Mouse (Mus musculus) intestine, postnatal 0 days (tissue): ENCODE data around the gene Hbq1b. TPM values are rescaled to one million over a fixed set of nuclear protein-coding genes. Genes with fewer than 3 reads are reported as not detected.
"Not testable (repeated sequence)": the region's sequence is repeated elsewhere in the genome, so short reads cannot be mapped to it uniquely, and the experiment has no call there.

Experiments used
- ATAC-seq: fragments of 200-750 bp; cut with Nextera tagmentation; 2 replicates; pipeline ENCODE4 v1.8.0; 2017; ENCODE audit warnings: mild to moderate bottlenecking, moderate TSS enrichment, moderate library complexity
- H3K27ac ChIP-seq: fragments of 300-500 bp; sonication (generic); 2 replicates; pipeline ENCODE4 v1.5.1; 2014; ENCODE audit warnings: mild to moderate bottlenecking, low read depth, low read length, moderate library complexity
- H3K27me3 ChIP-seq: fragments of 300-500 bp; sonication (generic); replicated peaks from 2 replicates; pipeline ENCODE4 v1.6.1; 2014; ENCODE audit warnings: low read length, mixed read lengths; ENCODE audit not compliant: control insufficient read depth, insufficient read depth
- H3K36me3 ChIP-seq: fragments of 300-500 bp; sonication (generic); 2 replicates; pipeline ENCODE4 v1.6.1; 2014; ENCODE audit warnings: mild to moderate bottlenecking, moderate library complexity; ENCODE audit not compliant: control insufficient read depth, insufficient read depth
- H3K4me1 ChIP-seq: fragments of 300-500 bp; sonication (generic); replicated peaks from 2 replicates; pipeline ENCODE4 v1.6.1; 2014; ENCODE audit warnings: antibody characterized with exemption, low read length, mixed read lengths; ENCODE audit not compliant: control insufficient read depth, insufficient read depth
- H3K4me2 ChIP-seq: fragments of 300-500 bp; sonication (generic); replicated peaks from 2 replicates; pipeline ENCODE4 v1.6.1; 2014; ENCODE audit warnings: low read depth, mild to moderate bottlenecking, moderate library complexity
- H3K4me3 ChIP-seq: fragments of 300-500 bp; sonication (generic); 2 replicates; pipeline ENCODE4 v1.5.1; 2014; ENCODE audit warnings: low read depth, low read length
- H3K9ac ChIP-seq: fragments of 300-500 bp; sonication (generic); 2 replicates; pipeline ENCODE4 v1.6.1; 2014; ENCODE audit warnings: mild to moderate bottlenecking, low read depth, low read length
- H3K9me3 ChIP-seq: fragments of 300-500 bp; sonication (generic); 2 replicates; pipeline ENCODE4 v1.6.1; 2016; ENCODE audit warnings: mixed run types; ENCODE audit not compliant: control insufficient read depth
- CTCF ChIP-seq: sonication (generic); IDR thresholded peaks from 2 replicates; pipeline ENCODE4 v1.5.1; 2016; ENCODE audit warnings: low read depth, mild to moderate bottlenecking, control low read depth, antibody characterized with exemption, moderate library complexity
- WGBS: fragments of 180-500 bp; shearing (Covaris S2); extraction: QIAGEN DNeasy Blood & Tissue Kit; methylation state at CpG from one replicate; pipeline ENCODE4 v1.1.7; 2014; 5-methylcytosine and 5-hydroxymethylcytosine counted together
- polyA plus RNA-seq: library from polyadenylated mRNA; unstranded; fragments of >200 nt; fragmentation: Nextera tagmentation; extraction: Ambion mirVana; gene quantifications from 2 replicates; pipeline ENCODE4 v1.2.1, GENCODE M21; 2015

The Hbq1b gene
- polyA plus RNA-seq, 1 experiment from 2014 or later: not detected

DNA sequence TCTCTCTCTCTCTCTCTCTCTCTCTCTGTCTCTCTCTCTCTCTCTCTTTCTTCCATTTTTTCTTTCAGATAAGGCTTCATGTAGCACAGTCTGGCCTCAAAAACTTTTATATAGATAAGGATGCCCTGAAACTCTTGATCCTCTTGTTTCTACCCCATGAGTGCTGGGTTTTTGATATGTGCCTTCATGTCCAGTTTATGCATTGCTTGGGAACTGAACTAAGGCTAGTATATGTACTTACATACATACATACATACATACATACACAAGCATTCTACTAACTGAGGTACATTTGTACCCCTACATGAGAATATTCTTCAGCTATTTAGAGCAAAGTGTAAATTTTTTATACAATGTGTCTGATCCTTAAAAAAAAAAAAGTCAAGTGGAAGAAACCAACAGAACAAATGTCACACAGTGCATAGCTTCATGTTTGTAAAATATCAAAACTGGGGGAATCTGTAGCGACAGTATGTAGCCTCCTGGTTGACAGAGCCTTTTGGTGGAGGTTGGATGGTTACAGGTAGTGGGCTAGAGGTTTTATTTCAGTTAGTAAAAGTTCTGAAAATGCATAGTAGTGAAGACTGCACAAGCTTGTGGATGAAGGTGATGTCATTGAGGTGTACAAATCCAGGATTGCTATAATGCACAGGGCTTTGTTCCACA is 11.2 kb downstream of the Hbq1b start:
- H3K4me2 ChIP-seq: no peak overlapping the region
- WGBS: 85% methylated on average over 1 of the region's 1 CpGs
- ATAC-seq: no peak
- H3K9ac ChIP-seq: no peak overlapping the region
- H3K4me3 ChIP-seq: no peak overlapping the region
- TF ChIP-seq CTCF: no peak
- no peaks in the 10 kb centered on the region for H3K36me3 ChIP-seq
- no peak overlapping the region for H3K27ac ChIP-seq
- H3K9me3 ChIP-seq: no peaks in the 10 kb centered on the region
- H3K4me1 ChIP-seq: no peaks in the 10 kb centered on the region
- H3K27me3 ChIP-seq: 0 out of 2 replicates have a peak, but pooled peaks cover 5% of the 10 kb centered on the region

DNA sequence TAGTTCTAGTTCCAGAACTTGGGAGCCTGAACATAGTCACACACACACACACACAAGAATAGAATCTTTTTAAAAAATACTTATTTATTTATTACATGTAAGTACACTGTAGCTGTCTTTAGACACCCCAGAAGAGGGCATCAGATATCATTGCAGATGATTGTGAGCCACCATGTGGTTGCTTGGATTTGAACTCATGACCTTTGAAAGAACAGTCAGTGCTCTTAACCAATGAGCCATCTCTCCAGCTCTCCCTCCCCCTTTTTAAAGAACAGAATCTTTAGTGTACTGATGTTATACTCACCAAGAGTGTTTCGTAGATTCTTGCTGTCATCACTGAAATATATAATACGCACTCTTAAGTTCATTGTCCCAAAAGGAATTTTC is 11.8 kb downstream of the Hbq1b start:
- WGBS: 95% methylated on average over 2 of the region's 2 CpGs
- no peak overlapping the region for H3K4me3 ChIP-seq
- TF ChIP-seq CTCF: no peak
- H3K4me2 ChIP-seq: no peak overlapping the region
- 0 out of 2 replicates have a peak, but pooled peaks cover 5% of the 10 kb centered on the region for H3K27me3 ChIP-seq
- H3K36me3 ChIP-seq: no peaks in the 10 kb centered on the region
- no peaks in the 10 kb centered on the region for H3K9me3 ChIP-seq
- H3K9ac ChIP-seq: no peak overlapping the region
- no peaks in the 10 kb centered on the region for H3K4me1 ChIP-seq
- ATAC-seq: no peak
- no peak overlapping the region for H3K27ac ChIP-seq

DNA sequence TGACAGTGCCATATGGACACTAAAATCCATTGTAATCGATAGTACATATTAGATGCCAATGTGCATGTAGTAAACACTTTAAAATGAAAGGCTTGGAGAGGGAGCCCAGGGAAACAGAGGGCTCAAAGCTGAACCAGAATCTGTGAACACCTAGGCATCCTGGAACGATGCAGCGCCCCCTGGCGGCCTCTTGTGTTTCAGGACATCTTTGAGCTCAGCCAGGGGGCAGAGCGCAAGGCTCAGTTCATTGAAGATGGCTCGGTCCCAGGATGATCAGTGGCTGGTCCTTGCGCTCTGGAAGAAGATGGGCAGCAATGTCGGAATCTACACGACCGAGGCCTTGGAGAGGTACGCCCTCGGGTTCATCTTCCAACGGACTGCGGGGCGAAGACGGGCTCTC is 13.1 kb downstream of the Hbq1b start, which contains the start of gene Hbq1a:
TSS of gene Hbq1a (plus strand) at position 205 of the 400 bp plus-strand sequence.
- not testable (repeated sequence) for ATAC-seq, H3K4me3 ChIP-seq
- H3K4me2 ChIP-seq: peak within 1 kb of the TSS; percentile 38

DNA sequence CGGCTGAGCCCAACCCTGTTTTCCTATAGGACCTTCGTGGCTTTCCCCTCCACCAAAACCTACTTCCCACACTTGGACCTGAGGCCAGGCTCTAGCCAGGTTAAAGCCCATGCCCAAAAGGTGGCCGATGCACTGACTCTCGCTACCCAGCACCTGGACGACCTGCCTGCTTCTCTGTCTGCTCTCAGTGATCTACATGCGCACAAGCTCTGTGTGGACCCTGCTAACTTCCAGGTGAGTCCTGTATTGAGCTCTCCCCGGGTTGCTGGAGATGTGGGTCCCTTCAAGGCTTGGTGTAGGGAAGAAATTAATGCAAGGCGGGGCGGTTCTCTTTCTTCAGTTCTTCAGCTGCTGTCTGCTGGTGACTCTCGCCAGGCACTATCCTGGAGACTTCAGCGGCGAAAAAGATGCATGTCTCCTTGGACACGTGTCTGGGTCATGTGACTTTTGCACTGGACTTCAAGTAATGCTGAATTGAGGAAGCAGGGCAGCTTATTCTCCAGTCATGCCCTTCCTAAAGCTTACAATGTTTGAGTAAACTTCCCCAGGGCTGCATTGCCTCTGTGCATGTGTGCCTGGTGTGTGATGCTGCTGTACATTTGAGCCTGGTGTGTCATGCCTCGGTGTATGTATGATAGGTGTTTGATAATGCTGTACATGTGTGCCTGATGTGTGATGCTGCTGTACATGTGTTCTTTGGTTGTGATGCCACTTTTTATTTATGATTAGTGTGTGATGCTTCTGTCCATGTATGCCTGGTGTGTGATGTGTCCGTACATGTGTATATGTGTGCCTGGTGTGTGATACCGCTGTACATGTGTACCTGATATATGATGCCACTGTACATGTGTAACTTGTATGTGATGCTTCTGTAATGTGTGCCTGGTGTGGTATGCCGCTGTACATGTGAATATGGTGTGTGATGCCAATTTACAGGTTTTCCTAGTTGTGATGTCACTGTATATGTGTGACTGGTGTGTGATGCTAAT is 13.8 kb downstream of the Hbq1b start:
- no peak for ATAC-seq
- TF ChIP-seq CTCF: no peak
- H3K27me3 ChIP-seq: 0 out of 2 replicates have a peak, but pooled peaks cover 5% of the 10 kb centered on the region
- H3K9ac ChIP-seq: no peak overlapping the region
- H3K4me3 ChIP-seq: no peak overlapping the region
- WGBS: 49% methylated on average over 14 of the region's 17 CpGs
- H3K4me1 ChIP-seq: no peaks in the 10 kb centered on the region
- no peaks in the 10 kb centered on the region for H3K36me3 ChIP-seq
- peak overlapping the region; percentile 38 for H3K4me2 ChIP-seq
- no peaks in the 10 kb centered on the region for H3K9me3 ChIP-seq
- no peak overlapping the region for H3K27ac ChIP-seq

More for the DNA sequence above, 13.1 kb downstream of the Hbq1b start, which contains the start of gene Hbq1a:
- H3K27me3 ChIP-seq, H3K4me1 ChIP-seq, H3K27ac ChIP-seq, H3K36me3 ChIP-seq, H3K9ac ChIP-seq, H3K9me3 ChIP-seq: not testable (repeated sequence)
- 5% methylated on average over 16 of the region's 16 CpGs for WGBS
- peak; percentile 85 for TF ChIP-seq CTCF

DNA sequence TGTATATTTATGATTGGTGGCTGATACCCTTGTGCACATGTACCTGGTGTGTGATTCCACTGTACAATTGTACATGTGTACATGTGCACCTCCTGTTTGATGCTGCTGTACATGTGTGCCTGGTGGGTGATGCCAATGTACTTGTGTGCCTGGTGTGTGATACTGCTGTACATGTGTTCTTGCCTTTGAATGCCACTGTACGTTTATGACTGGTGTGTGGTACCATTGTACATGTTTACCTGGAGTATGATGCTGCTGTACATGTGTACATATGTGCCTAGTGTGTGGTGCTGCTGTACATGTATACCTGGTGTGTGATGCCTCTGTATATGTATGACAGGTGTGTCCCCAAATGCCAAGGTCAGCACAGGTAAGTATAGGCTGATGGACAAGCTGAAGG is 14.7 kb downstream of the Hbq1b start:
- no peak for ATAC-seq
- WGBS: 73% methylated on average over 1 of the region's 1 CpGs
- Histone ChIP-seq H3K36me3 (no peaks in the 10 kb centered on the region), H3K9me3 (no peaks in the 10 kb centered on the region), H3K27me3 (0 out of 2 replicates have a peak, but pooled peaks cover 5% of the 10 kb centered on the region), H3K4me2 (no peak overlapping the region), H3K27ac (no peak overlapping the region), H3K4me1 (no peaks in the 10 kb centered on the region), H3K9ac (no peak overlapping the region), H3K4me3 (no peak overlapping the region)
- TF ChIP-seq CTCF: no peak

DNA sequence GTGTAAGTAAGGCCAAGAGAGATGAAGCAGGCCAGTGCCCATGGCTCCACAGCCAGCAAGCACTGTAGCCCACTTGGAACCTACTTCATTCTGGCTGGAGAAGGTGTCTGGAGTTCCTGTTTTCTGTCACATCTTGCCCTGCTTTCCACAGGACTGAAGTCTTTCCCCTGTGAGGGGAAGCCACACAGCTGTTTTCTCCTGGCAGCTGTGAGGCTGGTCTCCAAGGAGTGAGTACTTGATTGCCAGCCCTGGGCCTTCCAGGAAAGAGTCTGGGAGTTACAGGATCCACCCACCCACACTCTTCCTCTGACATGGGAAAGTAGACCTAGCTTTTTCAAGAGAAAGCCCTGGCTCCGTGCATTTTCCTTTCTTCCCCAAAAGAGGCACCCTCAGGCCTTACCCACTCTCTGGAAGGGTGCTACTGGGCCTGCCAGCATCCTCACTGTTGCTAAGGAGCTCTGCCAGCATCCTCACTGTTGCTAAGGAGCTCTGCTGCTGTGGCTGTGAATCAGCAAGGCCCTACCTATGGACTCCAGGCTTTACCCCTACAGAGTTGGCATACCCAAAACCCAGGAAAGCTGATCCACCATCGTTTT is 16.2 kb downstream of the Hbq1b start:
- 38% methylated on average over 2 of the region's 2 CpGs for WGBS
- no peak for TF ChIP-seq CTCF
- Histone ChIP-seq H3K4me3 (no peak overlapping the region), H3K27ac (no peak overlapping the region), H3K9ac (no peak overlapping the region), H3K4me1 (no peaks in the 10 kb centered on the region), H3K36me3 (no peaks in the 10 kb centered on the region), H3K27me3 (0 out of 2 replicates have a peak, but pooled peaks cover 5% of the 10 kb centered on the region), H3K9me3 (no peaks in the 10 kb centered on the region), H3K4me2 (no peak overlapping the region)
- no peak for ATAC-seq
